Mouse (Mus musculus): ENCODE data around the gene Enpp1.

DNA sequence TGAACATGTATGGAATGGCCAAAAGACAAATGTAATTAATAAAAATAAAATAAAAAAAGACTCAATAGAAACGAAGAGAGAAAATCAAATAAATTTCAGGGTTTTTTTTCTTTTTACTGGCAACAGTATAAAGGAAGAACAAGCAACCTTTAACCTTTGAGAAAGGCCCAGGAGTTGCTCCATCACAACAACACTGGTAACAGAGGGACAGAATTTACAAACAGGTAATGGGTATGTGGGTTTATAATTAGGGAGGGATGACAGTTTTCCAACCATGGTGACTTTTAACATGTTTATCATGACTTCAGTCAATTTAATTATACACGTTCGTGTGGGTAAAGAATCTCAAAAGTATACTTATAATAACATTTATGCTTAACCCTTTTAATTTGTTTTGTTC, 15.2 kb downstream of the Enpp1 start:
- TF ChIP-seq CTCF (IDR thresholded peaks at IDR 0.05; ENCODE audit: low read depth, low read length) (no peak), POLR2A (IDR thresholded peaks at IDR 0.05; ENCODE audit: insufficient read depth, low read length) (no peak), EP300 (IDR thresholded peaks at IDR 0.05; ENCODE audit: insufficient read depth, low read depth, low read length) (no peak)

Data from ES-Bruce4 (cell line).